Mouse (Mus musculus): ENCODE data around the gene A230050P20Rik.

DNA sequence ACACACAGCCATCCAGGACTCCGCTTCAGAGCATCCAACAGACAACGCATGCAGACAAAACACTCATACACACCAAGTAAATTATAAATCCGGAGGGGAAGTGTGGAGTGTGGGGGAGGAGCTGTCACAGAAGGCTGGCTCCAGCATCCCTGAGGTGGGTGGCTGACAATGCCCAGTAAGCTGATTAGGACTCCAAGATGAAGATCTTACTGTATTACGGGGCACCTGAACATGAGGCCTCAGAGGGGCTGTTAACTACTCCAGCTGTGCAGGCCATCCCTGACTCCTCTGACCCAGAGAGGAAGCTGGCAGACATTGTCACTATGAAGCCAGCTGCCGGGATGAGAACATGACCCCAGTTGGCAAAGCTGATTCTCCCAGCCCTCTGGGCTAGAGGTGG is 48.4 kb upstream of the A230050P20Rik start:
- TF ChIP-seq CTCF (IDR thresholded peaks at IDR 0.05; ENCODE audit: low read depth, low read length) (no peak), TAL1 (conservative IDR thresholded peaks at IDR 0.05; ENCODE audit: low read depth, low read length) (no peak), GATA1 (IDR thresholded peaks at IDR 0.05; ENCODE audit: borderline replicate concordance, low read length) (no peak)
